ENCODE assay signal across 9 mouse cellular contexts in genomic region chr10:70325518-70325917, GRCm38 (mm10).
"Had no signal": no experiment of that assay in that cellular context is flagged by ENCODE, and none has a peak within 500 bp of the region (broad histone marks: within the 10 kb centered on the region; RNA-seq: fewer than 3 reads in every experiment).

No protein-coding gene starts in this region.

- DNase-seq: kidney, postnatal 25 days; layer of hippocampus, postnatal 36 days; left cerebral cortex, postnatal 4 days; liver, postnatal 0 days; lung, embryonic 14.5 days; retina, postnatal 1 day; right cerebral cortex, postnatal 25 days; thymus, adult 18-20 months; thymus, postnatal 36 days had no signal
